Mouse (Mus musculus) G1E (cell line): Measurements from ENCODE around the gene Sh2d1b1. TPM values are rescaled to one million over a fixed set of nuclear protein-coding genes. Genes with fewer than 3 reads are reported as not detected.

ENCODE experiments used
- ATAC-seq: 2 replicates; pipeline ENCODE4 v1.8.0; 2016; ENCODE audit warnings: mild to moderate bottlenecking; ENCODE audit not compliant: insufficient number of reproducible peaks, poor library complexity, low FRiP score, severe bottlenecking; ENCODE audit errors: extremely low read depth
- DNase-seq: peaks from one replicate; pipeline ENCODE4 v3.0.0; 2012; ENCODE audit warnings: low spot score
- H3K27me3 ChIP-seq: 2 replicates; pipeline ENCODE4 v1.6.1; 2012; ENCODE audit warnings: mild to moderate bottlenecking, low read length, inconsistent platforms; ENCODE audit not compliant: insufficient read depth
- H3K36me3 ChIP-seq: replicated peaks from 2 replicates; pipeline ENCODE3; 2012; ENCODE audit warnings: mild to moderate bottlenecking, inconsistent platforms
- H3K4me1 ChIP-seq: 2 replicates; pipeline ENCODE4 v1.6.1; 2012; ENCODE audit warnings: low read depth, low read length, inconsistent platforms, mixed read lengths; ENCODE audit not compliant: insufficient read depth
- H3K4me3 ChIP-seq: 2 replicates; pipeline ENCODE4 v1.5.1; 2012; ENCODE audit warnings: low read depth, mild to moderate bottlenecking, inconsistent platforms, low read length, moderate library complexity, mixed read lengths
- H3K9me3 ChIP-seq: replicated peaks from 2 replicates; pipeline ENCODE4 v1.6.1; 2012; ENCODE audit warnings: inconsistent platforms
- CTCF ChIP-seq: IDR thresholded peaks from 2 replicates; pipeline ENCODE4 v1.5.1; 2012; ENCODE audit warnings: low read depth, low read length, inconsistent platforms, mixed read lengths
- GATA1 ChIP-seq: IDR thresholded peaks from 2 replicates; pipeline ENCODE4 v1.6.1; 2012; ENCODE audit warnings: borderline replicate concordance, low read length, inconsistent platforms, mixed read lengths
- GATA2 ChIP-seq: IDR thresholded peaks from 2 replicates; pipeline ENCODE4 v1.6.1; 2012; ENCODE audit warnings: low read depth, low read length, inconsistent platforms, borderline replicate concordance
- POLR2AphosphoS5 ChIP-seq: IDR thresholded peaks from 2 replicates; pipeline ENCODE4 v1.6.1; 2012; ENCODE audit warnings: low read depth, low read length, inconsistent platforms; ENCODE audit not compliant: insufficient replicate concordance
- TAL1 ChIP-seq: conservative IDR thresholded peaks from 2 replicates; pipeline ENCODE4 v1.6.1; 2012; ENCODE audit warnings: low read depth, low read length, inconsistent platforms, mixed read lengths
- polyA plus RNA-seq: library from polyadenylated mRNA; stranded (reverse); fragments of >175 nt; gene quantifications from 2 replicates; pipeline ENCODE4 v1.2.3, GENCODE M21; 2012
- total RNA-seq, 2 experiments: library from RNA; stranded (forward) in 1 of 2; stranded (reverse) in 1 of 2; fragments of 200-1000 nt in 1 of 2; fragments of >200 nt in 1 of 2; fragmentation: Nextera tagmentation in 1 of 2; gene quantifications; 2 replicates each; pipeline ENCODE4 v1.2.3; 2014 to 2017

Gene Sh2d1b1
- total and polyA plus RNA-seq, 3 experiments: 0.16 TPM; not detected in 2

- TF ChIP-seq GATA1: no peak
- no peak for TF ChIP-seq TAL1
- no peak for TF ChIP-seq GATA2
- TF ChIP-seq CTCF: no peak
- no peak for TF ChIP-seq POLR2AphosphoS5
- no peak for ATAC-seq
- no peaks in the 10 kb centered on the region for H3K36me3 ChIP-seq
- no peaks in the 10 kb centered on the region for H3K4me1 ChIP-seq
- H3K9me3 ChIP-seq: no peaks in the 10 kb centered on the region
- DNase-seq: no peak
- H3K4me3 ChIP-seq: no peak overlapping the region
- peaks cover 11% of the 10 kb centered on the region for H3K27me3 ChIP-seq
These were observed 22.4 kb downstream of the Sh2d1b1 start for GRCm38 (mm10) chr1:170299496-170299895.

- H3K4me1 ChIP-seq: no peaks in the 10 kb centered on the region
- H3K36me3 ChIP-seq: no peaks in the 10 kb centered on the region
- no peaks in the 10 kb centered on the region for H3K9me3 ChIP-seq
- peaks cover 7% of the 10 kb centered on the region; the same call in 1 of the 2 replicates for H3K27me3 ChIP-seq
- DNase-seq (no peak), ATAC-seq (no peak)
- TF ChIP-seq GATA1 (no peak), GATA2 (no peak), CTCF (no peak), TAL1 (no peak), POLR2AphosphoS5 (no peak)
- H3K4me3 ChIP-seq: no peak overlapping the region
These were observed 24.6 kb downstream of the Sh2d1b1 start for GRCm38 (mm10) chr1:170301686-170302085.

DNA sequence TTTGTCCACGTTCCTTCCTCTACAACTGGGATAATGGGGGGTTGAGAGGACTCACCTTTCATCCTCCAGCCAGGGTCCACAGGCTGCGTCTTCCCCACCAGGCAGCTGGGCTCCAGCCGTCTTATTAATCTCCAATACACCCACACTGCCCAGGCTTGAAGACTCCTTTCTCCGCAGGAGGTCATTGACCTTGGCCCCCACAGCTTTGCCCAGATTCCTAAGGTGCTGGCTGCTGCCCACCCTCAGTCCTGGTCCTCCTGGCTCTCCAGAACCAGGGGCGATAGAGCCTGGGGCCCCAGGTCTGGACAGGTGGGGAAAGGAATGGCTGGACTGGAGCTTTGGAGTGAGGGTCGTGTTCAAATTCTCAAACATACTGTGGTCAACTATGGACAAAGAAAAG is 25.3 kb downstream of the Sh2d1b1 start:
- no peak overlapping the region for H3K4me3 ChIP-seq
- H3K4me1 ChIP-seq: no peaks in the 10 kb centered on the region
- H3K9me3 ChIP-seq: no peaks in the 10 kb centered on the region
- H3K27me3 ChIP-seq: peaks cover 7% of the 10 kb centered on the region; the same call in 1 of the 2 replicates
- no peak for DNase-seq
- TF ChIP-seq GATA1: no peak
- TF ChIP-seq TAL1: no peak
- no peak for TF ChIP-seq GATA2
- no peak for TF ChIP-seq CTCF
- TF ChIP-seq POLR2AphosphoS5: no peak
- no peak for ATAC-seq
- H3K36me3 ChIP-seq: no peaks in the 10 kb centered on the region

- H3K36me3 ChIP-seq: no peaks in the 10 kb centered on the region
- no peak for TF ChIP-seq CTCF
- no peak for TF ChIP-seq GATA2
- no peak for TF ChIP-seq GATA1
- no peak for TF ChIP-seq TAL1
- no peak for TF ChIP-seq POLR2AphosphoS5
- ATAC-seq (no peak), DNase-seq (no peak)
- H3K4me3 ChIP-seq: no peak overlapping the region
- no peaks in the 10 kb centered on the region for H3K4me1 ChIP-seq
- no peaks in the 10 kb centered on the region for H3K9me3 ChIP-seq
- H3K27me3 ChIP-seq: peaks cover 7% of the 10 kb centered on the region; the same call in 1 of the 2 replicates
These were observed 26.0 kb downstream of the Sh2d1b1 start for GRCm38 (mm10) chr1:170303103-170303502.

DNA sequence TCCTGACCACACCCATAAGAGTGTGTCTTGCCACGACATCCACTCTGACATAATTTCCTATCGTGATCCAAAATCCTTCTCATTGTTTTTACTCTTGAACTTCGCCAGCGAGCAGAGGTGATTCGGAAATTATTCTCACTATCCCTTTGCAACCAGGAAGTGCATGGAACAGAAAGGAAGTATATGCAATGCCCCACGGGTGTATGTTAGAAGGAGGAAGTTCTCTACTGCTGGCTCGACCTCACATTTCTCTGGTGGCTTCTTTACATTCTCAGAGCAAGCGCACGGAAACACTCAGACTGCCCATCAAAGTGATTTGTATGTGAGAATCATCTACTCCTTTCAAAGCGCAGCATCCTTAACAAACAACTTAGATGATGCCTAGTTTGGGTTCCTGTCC is 27.9 kb downstream of the Sh2d1b1 start:
- Histone ChIP-seq H3K4me3 (no peak overlapping the region), H3K4me1 (no peaks in the 10 kb centered on the region), H3K27me3 (0 out of 2 replicates have a peak, but pooled peaks cover 2% of the 10 kb centered on the region), H3K9me3 (no peaks in the 10 kb centered on the region), H3K36me3 (no peaks in the 10 kb centered on the region)
- ATAC-seq (no peak), DNase-seq (no peak)
- TF ChIP-seq GATA1: no peak
- TF ChIP-seq POLR2AphosphoS5: no peak
- TF ChIP-seq CTCF: no peak
- no peak for TF ChIP-seq TAL1

DNA sequence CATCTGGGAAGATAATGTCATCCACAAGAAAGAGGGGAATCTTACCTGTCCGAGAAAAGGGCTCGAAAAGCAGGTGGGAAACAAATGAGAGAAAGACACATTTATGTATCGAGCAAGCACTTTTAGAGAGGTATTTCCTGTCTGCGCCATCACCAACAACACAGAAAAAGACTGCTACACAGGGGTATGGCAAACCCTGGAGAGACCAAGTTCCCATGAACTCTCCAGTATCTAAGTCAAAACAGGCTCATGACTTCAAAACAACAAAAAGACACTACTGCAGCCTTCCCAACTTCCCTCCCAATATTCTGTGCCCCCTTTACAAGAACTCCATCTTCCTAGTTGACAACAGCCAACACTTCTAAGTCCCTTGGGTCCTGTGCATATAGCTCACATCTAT is 29.1 kb downstream of the Sh2d1b1 start, which contains the start of gene Gm7694:
TSS of gene Gm7694 (minus strand) at position 101 of the 400 bp plus-strand sequence.
- no peak for DNase-seq
- no peaks in the 10 kb centered on the region for H3K9me3 ChIP-seq
- 0 out of 2 replicates have a peak, but pooled peaks cover 2% of the 10 kb centered on the region for H3K27me3 ChIP-seq
- TF ChIP-seq GATA1 (no peak), CTCF (no peak), GATA2 (no peak), TAL1 (no peak), POLR2AphosphoS5 (no peak)
- no peaks in the 10 kb centered on the region for H3K36me3 ChIP-seq
- ATAC-seq: no peak
- no peaks in the 10 kb centered on the region for H3K4me1 ChIP-seq
- no peak within 1 kb of the TSS for H3K4me3 ChIP-seq
